Mouse (Mus musculus) myocyte (in vitro differentiated cells): ENCODE measurements around the gene Lyrm9.

Experiments
- E2F4 ChIP-seq: IDR thresholded peaks from one replicate; pipeline ENCODE4 v1.6.1; 2011; ENCODE audit warnings: mild to moderate bottlenecking, control low read depth, moderate library complexity; ENCODE audit not compliant: insufficient read depth
- MAX ChIP-seq: IDR thresholded peaks from one replicate; pipeline ENCODE4 v1.6.1; 2011; ENCODE audit warnings: low read depth, mild to moderate bottlenecking, control low read depth
- MYOG ChIP-seq, 3 experiments: IDR thresholded peaks; one replicate each; pipeline ENCODE4 v1.6.1; 2011; ENCODE audit warnings: control low read depth in 2 of 3, low read depth in 2 of 3, mild to moderate bottlenecking in 2 of 3; ENCODE audit not compliant: insufficient read length in 2 of 3, control insufficient read depth in 1 of 3, insufficient read depth in 1 of 3
- POLR2A ChIP-seq: IDR thresholded peaks from one replicate; pipeline ENCODE4 v1.6.1; 2011; ENCODE audit warnings: low read depth, mild to moderate bottlenecking, control low read depth, moderate library complexity; ENCODE audit not compliant: insufficient read length
- POLR2AphosphoS2 ChIP-seq: IDR thresholded peaks from one replicate; pipeline ENCODE4 v1.6.1; 2011; ENCODE audit warnings: low read depth, control low read depth; ENCODE audit not compliant: insufficient read length
- SRF ChIP-seq: IDR thresholded peaks from one replicate; pipeline ENCODE4 v1.6.1; 2011; ENCODE audit warnings: low read depth; ENCODE audit not compliant: control insufficient read depth, insufficient read length
- TCF12 ChIP-seq: IDR thresholded peaks from one replicate; pipeline ENCODE4 v1.6.1; 2011; ENCODE audit warnings: mild to moderate bottlenecking, control low read depth; ENCODE audit not compliant: poor library complexity, insufficient read depth, severe bottlenecking

DNA sequence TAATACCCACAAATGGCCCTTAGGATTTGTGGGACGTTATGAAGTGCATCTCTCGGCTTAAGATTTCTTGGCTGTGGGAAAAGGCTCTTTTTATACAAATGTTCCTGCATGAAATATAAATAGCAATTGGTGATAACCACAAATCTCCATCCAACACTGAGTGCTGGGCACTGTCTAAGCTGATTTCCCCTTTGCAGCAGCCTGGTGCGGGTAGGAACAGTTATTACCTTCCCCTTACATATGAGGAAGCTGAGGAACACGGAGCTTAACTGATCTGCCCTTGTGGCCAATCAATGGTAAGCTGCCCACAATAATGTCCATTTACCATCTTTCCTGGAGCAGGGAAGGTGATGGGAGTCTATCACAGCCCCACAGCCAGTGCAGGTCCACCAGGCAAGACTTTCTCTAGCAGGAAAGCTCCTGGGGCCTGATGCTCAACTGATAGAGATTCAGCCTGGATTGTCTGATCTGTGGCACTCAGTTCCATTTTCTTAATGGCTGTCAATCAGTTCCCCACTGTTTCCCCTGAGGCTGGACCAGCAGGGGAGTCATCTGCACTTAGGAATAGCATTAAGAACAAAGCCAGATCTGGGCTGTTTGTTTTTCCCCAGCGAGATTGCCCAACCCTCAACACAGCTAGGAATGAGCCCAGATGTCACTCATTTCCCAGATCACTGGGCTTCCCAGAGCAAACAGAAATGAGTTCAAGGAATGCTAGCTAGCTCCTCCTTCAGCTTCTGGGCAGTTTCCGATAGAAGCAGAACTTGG is 18.9 kb upstream of the Lyrm9 start:
- no peak for TF ChIP-seq POLR2A
- no peak for TF ChIP-seq E2F4
- TF ChIP-seq MYOG (IDR thresholded peaks at IDR 0.05; ENCODE audit: control insufficient read depth in 1 of 3, insufficient read depth in 1 of 3, insufficient read length in 2 of 3, low read depth in 2 of 3): no peak
- TF ChIP-seq MAX: no peak
- TF ChIP-seq POLR2AphosphoS2: no peak
- no peak for TF ChIP-seq SRF
- no peak for TF ChIP-seq TCF12
